Mouse (Mus musculus) megakaryocyte-erythroid progenitor cell, adult 5-6 weeks (primary cell): ENCODE measurements around the gene Dclk1. TPM values are rescaled to one million over a fixed set of nuclear protein-coding genes. Genes with fewer than 3 reads are reported as not detected.

Experiments used
- ATAC-seq: replicated peaks from 2 replicates; pipeline ENCODE4 v1.8.0; 2016; ENCODE audit warnings: mild to moderate bottlenecking, inconsistent platforms; ENCODE audit not compliant: severe bottlenecking, poor library complexity, low FRiP score, low TSS enrichment
- total RNA-seq, 2 experiments: library from RNA; stranded (forward) in 1 of 2; stranded (reverse) in 1 of 2; fragments of 200-1000, 215-1000 nt in 1 of 2; fragments of >200 nt in 1 of 2; fragmentation: Nextera tagmentation in 1 of 2; gene quantifications; 2 replicates each; pipeline ENCODE4 v1.2.3; 2014 to 2017

Gene Dclk1
- total RNA-seq, 2 experiments from 2014 or later = not detected

DNA sequence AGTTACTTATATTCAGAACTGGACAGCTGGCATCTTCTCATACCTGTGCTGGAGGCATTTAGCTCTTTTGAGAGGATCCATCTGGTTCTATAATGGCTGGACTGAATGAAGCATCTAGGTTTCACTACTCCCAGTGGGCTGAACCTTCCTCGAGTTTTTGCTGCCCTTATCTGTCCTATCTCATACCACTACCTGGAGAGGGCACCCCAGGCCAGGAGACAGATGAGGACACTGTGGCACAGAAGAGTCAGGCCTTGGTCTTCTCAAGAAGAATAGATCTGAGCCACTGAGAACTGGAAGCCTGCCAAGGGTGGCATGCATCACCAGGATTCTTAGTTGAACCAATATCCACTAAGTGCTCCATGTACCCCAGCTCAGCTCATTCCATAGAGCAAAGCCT, 239.0 kb downstream of the Dclk1 start:
- ATAC-seq = no peak

DNA sequence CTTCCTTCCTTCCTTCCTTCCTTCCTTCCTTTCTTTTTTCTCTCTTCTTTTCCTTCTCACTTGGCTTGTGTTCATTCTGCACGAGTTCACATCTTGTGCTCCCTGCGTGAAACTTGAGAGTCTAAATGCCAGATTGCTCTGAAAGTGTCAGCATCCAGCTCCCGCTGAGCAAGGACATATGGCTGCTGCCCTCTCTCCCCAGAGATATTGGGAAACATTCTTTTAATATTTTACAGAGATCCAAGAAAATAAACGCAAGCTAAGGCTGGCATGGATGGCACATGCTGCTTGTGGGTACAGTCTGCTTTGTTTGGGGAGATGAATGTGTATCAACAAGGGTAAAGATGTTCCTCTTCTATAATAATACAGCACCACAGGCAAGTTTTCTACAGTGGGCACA, 241.2 kb downstream of the Dclk1 start:
- no peak for ATAC-seq

DNA sequence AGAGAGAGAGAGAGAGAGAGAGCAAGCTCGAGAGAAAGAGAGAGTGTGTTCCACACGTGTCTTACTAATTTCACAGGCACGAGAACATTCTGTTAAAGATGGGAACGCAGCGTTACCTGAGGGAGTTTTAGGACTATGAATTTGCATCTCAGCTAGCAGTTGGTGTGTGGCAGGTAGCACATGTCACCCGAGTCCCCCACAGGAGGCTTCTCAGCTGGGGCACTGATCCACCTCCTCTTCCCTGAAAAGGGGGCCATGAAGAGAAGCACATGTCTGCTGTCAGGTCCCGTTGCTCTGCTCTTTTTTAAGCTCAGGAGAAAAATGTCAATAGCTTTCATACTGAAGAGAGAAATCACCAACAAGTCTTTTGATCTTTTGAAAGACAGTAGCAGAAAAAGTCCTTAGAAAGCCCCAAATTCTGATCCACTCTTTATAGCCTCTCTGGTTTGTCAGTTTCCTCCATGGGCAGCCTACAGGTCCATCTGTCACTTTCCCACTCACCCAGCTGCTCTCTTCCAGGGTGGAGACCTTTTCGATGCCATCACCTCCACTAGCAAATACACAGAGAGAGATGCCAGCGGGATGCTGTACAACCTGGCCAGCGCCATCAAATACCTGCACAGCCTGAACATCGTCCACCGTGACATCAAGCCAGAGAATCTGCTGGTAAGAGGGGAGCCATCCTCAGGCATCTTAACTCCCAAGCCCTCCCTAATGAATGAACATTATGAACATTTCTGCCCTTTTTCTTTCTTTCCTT, 247.2 kb downstream of the Dclk1 start:
- ATAC-seq = no peak

DNA sequence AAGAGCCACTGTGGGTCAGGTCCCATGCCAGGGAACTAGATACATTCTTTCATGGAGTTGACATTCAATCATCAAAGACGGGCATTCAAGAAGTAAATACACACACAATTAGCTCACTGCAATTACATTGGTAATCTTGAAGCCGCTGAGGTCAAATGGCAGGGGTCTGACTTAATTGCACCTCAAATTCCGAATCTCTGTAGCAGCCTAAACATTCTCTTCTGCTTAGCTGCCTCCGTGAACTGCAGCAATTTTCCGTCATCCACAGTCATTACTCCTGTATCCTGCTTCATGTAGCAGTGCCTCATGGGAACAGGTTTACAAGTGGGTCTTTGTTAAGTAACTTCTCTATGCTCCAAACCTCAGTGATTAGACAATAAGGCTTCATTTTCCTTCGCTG, 249.9 kb downstream of the Dclk1 start:
- no peak for ATAC-seq

DNA sequence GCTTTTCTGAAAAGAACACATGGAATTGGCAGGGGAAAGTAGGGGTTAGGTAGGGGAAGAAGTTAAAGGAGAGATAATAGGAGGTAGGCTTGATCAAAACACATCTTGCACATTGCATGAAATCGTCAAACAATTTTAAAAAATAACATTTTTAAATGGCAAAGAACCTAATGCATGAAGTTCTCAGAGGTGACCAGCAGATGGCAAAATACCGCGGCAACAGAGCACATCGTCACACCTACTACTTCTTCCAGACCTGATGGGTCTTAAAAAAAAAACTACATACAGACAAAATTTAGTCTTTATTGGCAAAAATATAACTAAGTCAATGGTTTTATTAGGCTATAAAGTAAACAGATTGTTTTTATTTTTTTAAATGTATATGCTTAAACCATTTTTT, 252.2 kb downstream of the Dclk1 start:
- no peak for ATAC-seq

DNA sequence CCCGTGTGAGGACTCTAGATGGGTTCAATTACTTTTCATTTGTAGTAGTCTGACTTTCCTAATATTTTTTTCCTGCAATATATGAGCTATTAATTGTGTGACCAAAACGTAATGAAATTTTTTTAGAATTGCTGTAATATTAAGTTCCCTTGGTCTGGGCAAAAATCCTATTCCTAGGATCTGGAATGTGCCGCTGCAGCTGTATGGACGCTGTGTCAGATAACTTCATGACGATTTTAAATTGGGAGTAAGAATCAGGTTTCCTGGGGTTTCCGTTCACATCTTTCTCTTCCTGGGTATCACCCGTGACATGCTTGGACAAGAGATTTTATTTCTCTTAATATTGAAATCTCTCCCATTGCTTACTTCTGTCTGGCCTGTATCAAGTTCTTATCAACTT, 253.1 kb downstream of the Dclk1 start:
- no peak for ATAC-seq

DNA sequence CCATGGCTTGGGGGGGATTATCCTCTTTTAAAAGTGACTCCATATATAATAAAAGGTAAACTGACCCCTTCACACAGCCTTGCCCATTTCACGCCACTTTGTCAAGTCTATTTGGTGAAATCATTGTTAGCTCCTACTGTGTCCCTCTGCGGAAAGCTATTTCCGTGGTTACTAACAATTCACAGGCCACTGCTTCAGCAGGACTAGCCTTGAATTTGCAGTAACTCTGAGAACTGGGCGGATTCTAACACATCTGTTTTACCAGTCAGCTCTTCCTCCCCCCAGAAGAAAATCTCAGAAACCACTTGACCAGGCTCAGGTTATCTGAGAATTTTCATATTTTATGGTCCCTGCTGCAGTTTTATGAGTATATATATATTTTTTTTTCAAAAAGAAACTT, 253.7 kb downstream of the Dclk1 start:
- ATAC-seq = no peak

DNA sequence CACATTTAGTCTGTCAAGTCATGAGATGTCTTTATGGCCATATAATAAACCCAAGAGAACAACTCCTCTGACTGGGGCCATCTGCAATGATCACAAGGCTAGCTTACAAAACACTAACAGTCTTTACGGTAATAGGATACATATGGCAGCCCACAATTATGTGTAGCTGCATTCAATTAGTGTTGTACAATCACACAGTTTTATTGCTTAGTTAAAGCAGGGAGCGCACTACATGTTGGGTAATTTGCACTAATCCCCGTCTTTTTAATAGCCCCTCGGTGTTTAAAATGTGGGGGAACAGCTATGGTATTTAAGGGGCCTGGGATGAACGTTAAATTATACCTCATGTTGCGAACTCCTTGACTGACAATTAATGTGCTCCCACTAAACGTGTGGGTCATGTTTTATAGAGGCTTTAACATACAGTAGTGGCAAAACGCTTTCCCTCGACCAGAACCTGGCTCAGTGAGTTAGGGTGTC, 254.3 kb downstream of the Dclk1 start:
- ATAC-seq = no peak

DNA sequence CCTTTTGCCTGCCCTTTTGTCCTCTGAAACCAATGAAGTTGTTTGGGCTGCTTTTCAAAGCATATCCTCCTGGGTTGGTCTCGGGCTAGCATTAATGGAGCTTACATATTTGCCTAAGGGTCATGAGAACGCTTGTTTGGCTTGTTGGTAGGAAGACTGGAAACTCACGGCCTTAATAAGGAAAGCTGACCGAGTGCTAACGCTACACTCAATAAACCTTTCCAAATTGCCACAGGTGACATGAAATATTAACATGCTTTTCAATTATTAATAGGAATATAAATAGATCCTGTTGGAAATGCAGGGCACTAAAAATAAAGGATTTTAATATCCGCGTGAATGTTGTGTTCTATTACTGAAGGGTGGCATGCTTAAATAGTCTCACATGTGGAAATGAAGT, 257.1 kb downstream of the Dclk1 start:
- no peak for ATAC-seq

DNA sequence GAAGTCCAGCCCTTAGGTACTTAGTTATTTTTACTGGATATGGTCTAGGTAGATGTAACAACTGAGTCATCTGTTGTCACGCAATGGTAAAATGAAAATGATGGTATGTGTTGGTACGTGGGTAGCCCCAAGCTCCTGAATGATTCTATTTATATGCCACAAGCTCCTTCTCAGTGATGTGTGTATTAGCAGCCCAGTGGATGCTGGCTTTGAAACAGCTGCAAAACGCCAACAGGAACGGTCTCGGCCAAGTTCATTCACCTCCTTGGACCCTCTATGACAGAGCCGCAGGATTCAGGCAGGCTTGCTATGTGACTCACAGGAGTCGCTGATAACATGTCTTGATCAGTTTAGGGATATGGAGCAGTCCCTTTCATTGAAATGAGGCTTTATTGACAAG, 268.0 kb downstream of the Dclk1 start:
- ATAC-seq = no peak

DNA sequence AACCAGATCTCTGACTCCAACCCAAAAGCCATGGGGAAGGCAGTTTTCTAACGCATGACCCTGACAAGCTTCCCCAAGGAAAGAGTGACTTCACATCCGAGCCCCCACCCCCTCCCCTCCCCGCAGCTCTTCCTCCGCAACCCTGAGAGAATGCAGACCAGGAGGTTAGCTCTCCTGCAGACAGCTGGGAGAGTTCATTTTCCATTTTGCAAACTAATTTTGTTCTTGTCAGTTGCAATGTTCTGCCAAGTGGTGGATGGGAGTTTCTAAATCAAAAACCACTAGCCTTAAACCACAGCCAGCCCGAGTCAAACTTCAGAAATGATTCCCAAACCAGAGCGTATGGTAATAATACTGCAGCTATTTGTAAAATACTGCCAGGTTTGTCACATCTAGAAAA, 269.5 kb downstream of the Dclk1 start:
- ATAC-seq = no peak

DNA sequence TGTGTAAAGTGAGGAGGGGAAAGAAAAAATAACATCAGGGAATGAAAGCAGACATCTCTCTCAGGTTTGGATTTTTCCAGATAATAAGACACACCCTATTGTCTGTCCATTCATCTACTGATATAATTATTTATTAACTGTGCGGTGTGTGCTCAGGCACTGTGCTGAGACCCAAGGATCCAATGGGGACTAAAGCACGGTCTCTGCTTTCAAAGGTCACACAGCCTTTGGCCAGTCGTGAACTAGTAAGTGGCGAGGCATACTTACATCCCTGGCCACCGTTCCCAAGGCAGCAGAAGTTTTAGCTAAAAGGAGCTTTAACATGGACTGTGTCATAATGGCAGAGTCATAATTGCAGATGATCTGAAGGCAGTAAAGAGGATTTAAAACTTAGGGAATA, 273.8 kb downstream of the Dclk1 start:
- no peak for ATAC-seq

DNA sequence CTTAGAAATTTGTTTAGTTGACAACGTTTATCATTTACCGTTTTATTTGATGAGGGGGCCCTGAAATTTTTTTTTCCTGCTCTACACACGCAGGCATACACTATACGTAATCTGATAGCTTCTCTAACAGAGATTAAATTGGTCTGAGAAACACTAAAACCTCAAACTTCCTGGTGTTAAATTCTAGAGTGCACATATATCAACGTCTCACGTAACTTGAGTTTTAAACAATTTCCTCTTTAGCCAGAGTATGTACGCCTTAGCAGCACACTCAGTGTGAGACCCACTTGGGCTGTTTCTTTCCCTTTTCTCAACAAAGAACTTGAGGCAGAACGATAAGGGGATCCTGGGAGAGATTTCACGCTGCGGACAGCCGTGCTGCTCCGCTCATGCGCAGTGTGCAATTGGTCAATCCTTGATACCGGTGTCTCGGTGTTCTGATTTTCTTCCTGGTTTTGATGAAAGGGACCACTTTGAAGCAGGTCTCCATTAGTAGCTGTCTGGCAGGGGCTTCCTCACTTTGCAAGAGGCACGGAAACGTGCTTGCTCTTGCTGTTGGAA, 275.4 kb downstream of the Dclk1 start:
- ATAC-seq = no peak

DNA sequence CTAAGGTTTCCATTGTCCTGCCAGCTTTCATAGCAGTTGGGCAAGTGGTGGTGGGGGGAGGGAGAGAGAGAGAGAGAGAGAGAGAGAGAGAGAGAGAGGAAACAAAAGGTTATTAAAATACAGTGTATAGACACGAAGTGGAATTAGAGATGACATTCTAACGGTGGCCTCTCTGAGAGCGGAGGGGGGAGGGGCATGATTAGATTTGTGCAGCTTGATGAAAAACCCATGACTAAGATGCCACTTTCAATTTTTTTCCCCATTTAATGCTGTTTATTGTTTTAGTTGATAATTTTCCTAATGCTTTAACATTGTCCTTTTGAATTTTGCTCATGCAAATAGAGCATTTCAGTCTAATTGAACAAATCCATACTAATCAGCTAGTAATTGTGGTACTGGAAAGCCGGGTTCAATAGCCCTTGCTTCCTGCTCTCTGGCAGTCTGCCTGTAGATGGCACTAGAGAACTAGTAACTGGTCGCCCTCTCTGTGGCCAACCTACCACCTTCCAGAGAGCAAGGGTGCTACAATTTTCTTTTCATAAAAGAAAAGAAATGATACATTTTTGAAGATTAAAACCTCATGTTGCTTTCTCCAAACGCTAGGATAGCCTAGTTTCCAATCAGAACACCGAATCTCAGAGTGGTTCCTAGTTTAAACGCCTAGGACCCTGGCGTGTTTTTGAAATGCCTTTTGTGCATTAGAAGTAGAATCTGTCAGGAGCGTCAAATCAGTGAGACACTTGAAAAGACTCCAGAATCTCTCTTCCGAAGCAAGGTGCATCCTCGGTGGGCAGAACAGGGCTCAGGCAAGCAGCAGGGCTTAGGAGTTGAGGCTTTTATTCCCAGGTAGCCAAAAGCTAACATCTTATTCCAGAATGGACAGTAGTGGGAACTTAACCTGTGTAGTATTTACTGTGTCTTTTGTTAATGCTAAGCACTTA, 278.3 kb downstream of the Dclk1 start:
- ATAC-seq = peak; percentile 86

DNA sequence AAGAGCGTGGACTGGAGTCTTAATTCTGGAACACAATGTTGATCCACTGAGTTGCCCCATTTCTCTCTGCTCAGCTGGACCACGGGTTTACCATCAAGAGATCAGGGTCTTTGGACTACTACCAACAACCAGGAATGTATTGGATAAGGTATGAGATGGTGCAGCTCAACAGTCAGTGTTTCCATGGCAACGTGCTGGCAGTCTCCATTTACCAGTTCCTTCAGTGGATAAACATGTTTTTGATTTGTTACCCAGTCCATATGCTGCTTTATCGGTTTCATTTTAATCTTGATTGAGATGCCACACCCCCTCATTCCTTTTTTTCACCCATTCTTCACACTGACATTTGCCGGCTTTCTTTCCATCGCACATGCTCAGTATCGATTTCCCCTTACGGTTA, 279.6 kb downstream of the Dclk1 start:
- no peak for ATAC-seq

DNA sequence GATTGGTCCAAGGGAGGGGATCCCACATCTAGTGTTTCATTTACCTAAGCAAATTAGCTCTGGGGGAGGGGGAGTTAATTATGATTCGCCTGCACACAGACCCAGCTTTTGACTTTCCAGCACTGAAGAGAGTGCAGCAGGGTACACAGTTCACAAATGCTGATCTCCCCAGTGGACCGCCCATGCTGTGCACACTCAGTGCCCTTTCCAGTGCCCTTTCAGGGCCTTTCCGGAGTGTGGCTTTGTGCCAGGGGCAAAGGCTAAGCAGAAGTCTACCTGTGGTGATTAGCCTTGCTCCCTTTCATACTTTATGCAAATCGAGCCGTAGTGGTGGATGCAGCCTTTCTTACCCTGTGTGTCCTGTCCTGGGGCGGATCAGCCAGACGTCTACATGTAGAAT, 281.1 kb downstream of the Dclk1 start:
- ATAC-seq = no peak

DNA sequence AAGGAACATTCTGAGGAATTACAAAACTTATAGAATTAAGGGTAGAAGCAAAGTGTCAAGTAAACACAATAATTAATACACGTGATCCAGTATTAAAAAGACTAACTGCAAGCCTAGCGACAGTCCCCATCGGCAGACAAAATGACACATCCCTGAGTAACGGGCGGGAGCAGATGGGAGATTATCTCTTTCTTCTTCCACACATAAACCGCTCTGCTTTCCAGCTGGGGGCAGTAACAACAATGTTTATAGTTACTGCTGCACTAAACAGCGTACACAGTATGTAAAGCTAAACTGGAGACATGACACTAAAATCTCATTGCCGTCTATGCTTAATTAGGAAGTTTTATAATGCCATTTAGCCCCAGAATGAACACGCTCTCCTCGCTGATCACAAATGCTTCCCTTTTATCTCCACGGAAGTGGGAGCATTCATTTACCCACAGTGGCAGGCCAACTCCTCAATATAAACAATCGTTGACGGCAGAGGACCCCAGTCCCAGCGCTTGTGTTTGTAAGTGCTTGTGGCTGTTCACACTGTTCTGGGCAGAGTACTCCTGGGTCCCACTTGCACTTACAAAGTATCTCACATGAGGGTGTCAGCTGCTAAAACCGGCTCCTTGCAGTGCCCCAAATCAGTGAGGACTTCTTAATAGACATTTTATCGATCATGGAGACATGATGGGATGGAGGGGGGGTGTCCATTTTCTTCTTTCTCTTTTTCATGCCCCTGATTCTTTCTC, 281.7 kb downstream of the Dclk1 start:
- ATAC-seq = no peak

DNA sequence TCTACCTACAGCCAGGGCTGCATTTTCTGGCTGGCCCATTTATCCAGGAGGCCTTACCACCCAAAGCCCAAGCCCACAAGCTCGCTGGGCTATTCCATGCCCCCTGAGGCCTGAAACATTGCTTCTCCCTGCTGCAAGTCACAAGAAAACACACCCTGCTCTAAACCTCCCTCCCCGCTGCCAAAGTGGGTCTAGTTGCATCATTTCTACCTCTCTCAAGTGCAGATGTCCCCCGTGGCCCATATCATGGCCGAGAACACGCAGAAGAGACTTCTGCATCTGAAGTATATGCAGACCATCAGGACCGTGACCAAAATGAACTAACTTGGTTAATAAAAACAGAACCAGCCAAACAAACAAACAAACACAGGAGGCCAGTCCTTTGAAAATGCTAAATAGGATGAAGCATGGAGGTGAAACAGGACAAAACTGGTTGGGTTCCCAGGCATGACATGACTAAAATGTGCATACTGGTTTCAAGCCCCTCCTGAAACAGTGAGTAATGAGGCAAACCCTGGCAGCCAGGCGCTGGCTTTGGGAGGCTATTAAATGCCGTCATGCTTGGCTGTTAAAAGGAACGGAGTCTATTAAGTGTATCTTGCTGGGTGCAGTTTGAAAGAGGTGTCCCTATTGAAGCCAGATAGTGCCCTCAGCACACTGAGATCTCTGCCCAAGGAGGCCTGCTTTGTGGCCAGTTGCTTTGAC, 282.5 kb downstream of the Dclk1 start:
- ATAC-seq = no peak

DNA sequence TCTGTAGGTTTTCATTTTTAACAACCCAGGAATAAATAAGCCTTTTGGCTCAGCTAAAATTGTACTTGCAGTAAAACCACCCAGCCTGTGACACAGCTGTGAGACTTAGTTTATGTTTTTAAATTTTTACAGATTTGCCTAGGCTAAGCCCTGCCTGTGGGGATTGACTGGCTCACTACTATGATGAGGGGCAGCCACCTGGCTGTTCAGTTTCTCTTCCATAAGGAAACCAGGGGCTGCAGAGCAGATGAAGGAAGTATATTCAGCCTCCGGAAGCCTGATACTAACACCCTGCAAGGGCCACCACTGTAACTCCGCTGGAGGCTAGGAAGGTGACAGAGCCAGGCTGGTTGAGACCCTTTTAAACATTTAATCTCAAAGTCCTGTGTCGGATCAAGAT, 284.3 kb downstream of the Dclk1 start:
- ATAC-seq = no peak
